Mouse (Mus musculus): Measurements from ENCODE around the gene Prrx2.

Prrx2 gene

DNA sequence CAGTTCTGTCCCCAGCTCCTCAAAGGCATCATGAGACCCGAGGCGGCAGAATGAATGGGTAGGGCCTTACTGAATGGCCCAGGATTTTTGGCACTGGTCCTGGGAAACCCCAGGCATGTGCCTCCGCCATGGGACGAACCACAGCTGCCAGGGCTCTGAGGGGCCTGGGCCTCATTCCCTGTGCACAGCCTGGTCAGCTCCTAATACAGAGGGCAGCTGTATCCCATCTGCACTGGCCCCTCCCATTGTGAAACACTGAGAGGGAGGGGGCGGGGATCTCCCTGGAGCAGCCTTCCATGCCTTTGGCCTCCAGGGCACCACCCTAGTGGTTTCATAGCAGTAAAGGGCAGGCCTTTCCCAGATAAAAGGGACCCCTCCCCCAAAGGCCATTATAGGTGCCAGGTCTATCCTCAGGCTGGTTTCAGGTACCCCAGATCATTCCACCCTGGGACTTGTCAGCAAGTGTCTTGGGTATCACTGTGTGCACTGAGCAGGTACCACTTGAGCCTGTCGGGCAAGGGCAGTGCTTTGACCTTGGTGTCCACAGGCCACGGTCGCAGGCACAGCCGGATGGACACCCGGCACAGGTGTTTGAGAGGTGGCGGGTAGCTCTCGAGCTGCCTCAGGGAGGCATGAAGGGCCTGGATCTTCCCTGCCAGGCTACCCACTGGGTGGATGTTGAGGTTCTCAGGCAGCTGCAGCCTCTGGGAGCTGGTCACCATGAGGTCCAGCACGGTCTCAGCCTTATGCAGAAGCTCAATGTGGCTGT lies 11.2 kb upstream of the Prrx2 start:
- DNase-seq (ENCODE audit: low spot score in 2 of 2), result peak; percentile 69 to 73

GRCm38 (mm10) chr2:30826825-30827748 lies 7.7 kb upstream of the Prrx2 start:
- peak; percentile 71 to 75 for DNase-seq (ENCODE audit: low spot score in 2 of 2)

DNA sequence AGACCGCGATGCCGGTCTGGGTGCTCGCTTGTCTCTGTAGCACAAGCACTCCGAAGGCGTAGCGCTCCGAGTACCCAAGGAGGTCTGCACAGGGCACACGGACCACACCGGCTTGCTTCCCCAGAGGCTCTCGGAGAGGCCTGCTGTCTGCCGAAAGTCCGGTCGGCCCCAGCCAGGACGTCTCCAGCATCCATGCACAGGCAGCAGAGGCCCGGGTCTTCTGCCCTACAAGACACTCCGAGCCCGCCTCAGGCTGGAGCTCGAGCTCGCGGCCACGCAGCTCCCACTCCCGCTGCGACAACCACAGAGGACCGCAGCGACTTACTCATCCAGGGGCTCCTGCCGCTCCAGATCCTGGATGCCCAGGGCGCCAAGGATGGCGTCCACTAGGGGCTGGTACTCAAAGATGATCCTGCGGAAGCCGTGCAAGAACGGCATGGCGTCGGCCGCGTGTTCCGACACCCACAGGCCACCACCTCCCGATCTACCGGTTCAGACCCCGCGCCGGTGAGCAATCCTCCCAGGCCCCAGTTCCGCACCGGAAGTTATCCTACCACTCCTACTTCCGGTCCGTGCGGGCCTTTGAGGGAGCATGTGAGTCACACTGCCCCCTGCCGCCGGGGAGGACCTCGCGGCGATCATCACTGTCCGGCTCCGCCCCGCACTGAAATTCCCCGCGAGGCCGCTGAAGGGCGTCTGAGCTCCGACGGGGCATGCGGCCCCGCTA lies 6.9 kb upstream of the Prrx2 start:
- DNase-seq (ENCODE audit: low spot score in 2 of 2), result peak; percentile 95 to 97

DNA sequence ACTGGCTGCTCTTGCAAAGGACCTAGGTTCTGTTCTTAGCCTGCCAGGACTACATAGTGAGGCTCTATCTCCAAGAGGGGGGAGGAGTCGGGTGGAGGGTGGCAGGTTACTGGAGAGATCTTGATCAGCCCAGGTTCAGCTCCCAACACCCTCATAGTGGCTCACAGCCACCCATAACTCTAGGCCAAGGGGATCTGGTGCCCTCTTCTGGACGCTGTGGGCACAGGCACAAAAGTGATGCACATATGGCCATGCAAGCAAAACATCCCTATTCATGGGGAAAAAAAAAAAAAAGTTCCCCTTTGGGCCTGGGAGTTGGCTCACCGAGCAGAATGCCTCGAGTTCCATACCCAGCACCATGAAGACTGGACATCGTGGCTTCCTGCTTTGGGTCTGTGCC lies 5.5 kb upstream of the Prrx2 start:
- no peak for DNase-seq (ENCODE audit: low spot score in 2 of 2)

- no peak for DNase-seq (ENCODE audit: low spot score in 2 of 2)
These were observed 4.4 kb upstream of the Prrx2 start, which contains the start of gene Asb6 for GRCm38 (mm10) chr2:30830283-30830795. Asb6 (minus strand) TSS chr2:30830333.

DNA sequence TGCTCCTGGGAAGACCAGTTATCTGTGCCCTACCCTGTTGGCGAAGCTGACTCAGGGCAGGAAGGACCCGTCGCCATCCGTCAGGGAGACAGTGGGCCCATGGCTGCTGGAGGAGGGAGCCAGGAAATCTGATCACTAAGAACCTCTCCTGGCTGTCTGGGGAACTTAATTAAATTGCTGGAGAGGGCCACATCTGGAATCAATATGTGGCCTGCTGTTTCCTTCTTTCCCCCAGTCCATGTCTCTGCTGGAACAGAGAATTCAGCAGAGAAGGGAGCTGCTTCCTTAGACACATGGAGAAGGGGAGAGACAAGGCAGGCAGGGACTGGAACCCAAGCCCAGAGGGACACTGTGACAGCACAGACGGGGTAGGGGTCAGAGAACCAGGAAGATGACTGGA lies 1.1 kb upstream of the Prrx2 start:
- no peak for DNase-seq (ENCODE audit: low spot score in 2 of 2)

GRCm38 (mm10) chr2:30836238-30836990 lies 1.6 kb downstream of the Prrx2 start:
- peak in 1 of 2 experiments; percentile 48 for DNase-seq (ENCODE audit: low spot score in 2 of 2)

DNA sequence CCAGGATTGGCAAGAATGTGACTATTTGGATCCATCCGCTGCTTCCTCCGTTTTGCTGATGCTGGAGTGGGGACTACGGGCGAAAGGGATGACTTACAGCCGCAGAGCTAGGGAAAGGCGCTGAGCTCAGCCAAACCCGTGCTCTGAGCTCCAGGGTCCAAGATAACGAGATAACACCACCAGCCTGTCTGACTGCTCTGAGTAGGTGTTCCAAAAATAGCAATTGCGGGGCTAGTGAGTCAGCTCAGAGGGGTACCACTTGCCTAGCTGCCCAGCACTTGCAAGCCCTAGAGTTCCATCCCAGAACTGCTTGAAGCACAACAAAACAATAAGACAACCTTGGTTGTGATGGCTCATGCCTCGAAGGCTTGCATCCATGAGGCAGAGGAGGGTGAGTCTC lies 7.8 kb downstream of the Prrx2 start:
- DNase-seq (ENCODE audit: low spot score in 2 of 2), result no peak

- no peak for DNase-seq (ENCODE audit: low spot score in 2 of 2)
These were observed 10.6 kb downstream of the Prrx2 start for GRCm38 (mm10) chr2:30845152-30846070.

- no peak for DNase-seq (ENCODE audit: low spot score in 2 of 2)
These were observed 11.5 kb downstream of the Prrx2 start for GRCm38 (mm10) chr2:30846236-30846635.

- no peak for DNase-seq (ENCODE audit: low spot score in 2 of 2)
These were observed 12.0 kb downstream of the Prrx2 start for GRCm38 (mm10) chr2:30846723-30847122.

GRCm38 (mm10) chr2:30848184-30848583 lies 13.4 kb downstream of the Prrx2 start:
- no peak for DNase-seq (ENCODE audit: low spot score in 2 of 2)

DNA sequence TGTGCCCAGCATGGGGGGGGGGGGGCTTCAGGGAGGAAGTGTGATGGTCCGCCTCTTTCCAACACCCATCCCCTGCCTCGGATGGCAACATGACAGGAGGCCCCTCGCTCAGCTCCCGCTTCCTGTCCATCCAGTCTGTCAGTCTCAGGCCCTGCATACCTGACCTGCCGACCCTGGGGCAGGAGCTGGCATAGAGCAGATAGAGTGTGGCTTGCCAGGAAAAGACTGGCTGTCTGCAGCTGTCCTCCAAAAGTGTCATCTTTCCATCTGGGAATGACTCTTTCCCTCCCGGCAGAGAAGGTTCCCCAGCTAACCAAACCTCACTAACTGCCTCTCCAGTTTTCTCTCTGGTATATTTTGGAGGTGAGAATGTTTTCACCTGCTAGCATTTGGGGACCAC lies 15.8 kb downstream of the Prrx2 start:
- no peak for DNase-seq (ENCODE audit: low spot score in 2 of 2)

DNA sequence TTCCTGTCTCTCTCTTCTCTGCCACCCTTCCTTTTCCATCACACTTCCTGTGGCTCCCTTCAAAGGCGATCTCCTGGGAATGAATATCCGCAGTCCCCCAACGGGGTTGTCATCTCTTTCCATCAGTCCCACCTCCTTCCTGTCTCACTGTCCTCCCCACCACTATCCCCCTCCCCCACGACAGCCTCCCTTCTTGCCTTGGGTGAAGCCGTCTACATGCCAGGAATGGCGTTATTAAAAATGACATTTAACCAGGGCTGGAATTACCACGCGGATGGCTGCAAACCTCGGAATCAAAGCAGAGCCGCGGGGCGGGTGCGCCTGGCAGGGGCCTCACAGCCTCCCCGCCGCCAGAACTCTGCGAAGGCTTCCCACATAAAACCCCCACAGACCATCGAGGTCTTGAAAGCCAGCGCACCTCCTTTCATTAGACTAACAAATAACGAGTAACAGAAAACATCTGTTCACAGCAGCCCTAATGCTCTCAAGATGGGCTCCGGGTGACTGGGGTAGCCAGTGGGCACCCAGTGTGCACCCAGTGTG lies 18.1 kb downstream of the Prrx2 start:
- no peak for DNase-seq (ENCODE audit: low spot score in 2 of 2)

GRCm38 (mm10) chr2:30857076-30857475 lies 22.3 kb downstream of the Prrx2 start:
- peak; percentile 72 to 76 for DNase-seq (ENCODE audit: low spot score in 2 of 2)

DNA sequence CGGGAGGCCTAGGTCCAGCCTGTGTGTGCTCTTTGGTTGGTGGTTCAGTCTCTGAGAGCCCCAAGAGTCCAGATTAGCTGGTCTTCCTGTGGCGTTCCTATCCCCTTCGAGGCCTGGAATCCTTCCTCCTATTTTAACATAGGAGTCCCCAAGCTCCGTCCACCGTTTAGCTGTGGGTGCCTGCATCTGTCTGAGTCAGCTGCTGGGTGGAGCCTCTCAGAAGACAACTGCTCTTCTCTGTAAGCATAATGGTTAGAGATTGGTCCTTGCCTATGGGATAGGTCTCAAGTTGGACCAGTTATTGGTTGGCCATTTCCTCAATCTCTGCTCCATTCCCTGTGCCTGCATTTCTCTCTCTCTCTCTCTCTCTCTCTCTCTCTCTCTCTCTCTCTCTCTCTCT lies 25.0 kb downstream of the Prrx2 start:
- no peak for DNase-seq (ENCODE audit: low spot score in 2 of 2)

- DNase-seq (ENCODE audit: low spot score in 2 of 2), result no peak
These were observed 27.3 kb downstream of the Prrx2 start for GRCm38 (mm10) chr2:30862081-30862480.

DNA sequence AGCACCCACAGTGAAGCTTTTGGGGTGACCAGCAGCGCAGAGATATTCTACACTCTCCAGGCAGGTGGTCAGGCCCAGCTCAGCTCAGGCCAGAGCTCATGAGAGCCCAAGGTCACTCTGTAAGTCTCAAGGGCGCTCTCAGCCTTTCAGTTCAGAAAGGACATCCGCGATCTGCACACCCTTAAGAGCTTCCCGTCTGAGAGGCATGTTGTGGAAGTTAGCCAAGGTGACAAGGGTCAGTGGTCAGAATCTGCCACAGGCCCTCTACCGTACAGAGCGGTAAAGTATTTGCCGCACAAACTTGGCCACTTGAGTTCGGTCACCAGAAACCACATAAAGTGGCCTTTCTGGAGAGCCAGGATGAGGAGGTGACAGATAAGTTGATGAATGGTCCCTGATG lies 28.8 kb downstream of the Prrx2 start:
- DNase-seq (ENCODE audit: low spot score in 2 of 2), result no peak

DNA sequence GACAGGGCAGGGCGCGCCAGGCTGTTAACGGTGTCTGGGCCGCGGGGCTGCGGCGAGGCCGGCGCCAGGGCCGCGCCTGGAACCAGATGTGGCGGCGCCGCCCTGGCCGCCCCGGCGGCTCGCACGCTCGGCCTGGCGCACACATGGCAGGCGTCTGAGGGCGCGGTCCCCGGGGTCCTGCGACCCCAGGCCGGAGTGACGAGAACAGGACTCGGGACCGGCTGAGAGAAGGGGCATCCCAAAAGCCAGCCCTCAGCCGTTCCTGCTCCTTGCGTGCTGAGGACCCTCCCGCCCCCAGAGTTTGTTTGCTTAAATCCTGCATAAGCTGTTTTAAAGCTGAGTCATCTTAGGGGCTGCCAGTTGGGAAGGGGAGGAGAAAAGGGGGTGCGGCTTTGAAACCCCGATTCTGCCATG lies 30.2 kb downstream of the Prrx2 start:
- DNase-seq (ENCODE audit: low spot score in 2 of 2), result no peak

DNA sequence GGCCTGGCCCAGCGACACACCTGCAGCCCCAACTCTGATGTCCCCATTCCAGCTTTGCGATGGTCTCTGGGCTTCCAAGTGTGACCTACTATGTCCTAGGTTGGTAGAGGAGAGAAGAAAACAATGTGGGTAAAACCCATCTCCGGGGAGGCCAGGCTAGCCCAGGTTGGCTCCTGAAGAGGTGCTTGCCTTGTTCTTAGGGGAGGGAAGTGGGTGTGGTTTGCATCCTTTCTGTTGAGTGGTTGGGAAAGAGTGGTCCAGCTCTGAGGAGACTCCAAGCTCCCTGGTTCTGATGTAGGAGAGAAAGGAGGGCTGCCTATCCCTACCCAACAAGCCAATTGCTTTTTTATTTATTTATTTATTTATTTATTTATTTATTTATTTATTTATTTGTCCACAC lies 30.7 kb downstream of the Prrx2 start:
- DNase-seq (ENCODE audit: low spot score in 2 of 2), result no peak

Measured in right cerebral cortex, postnatal 10 days (tissue).